Mouse (Mus musculus) CH12.LX (cell line): ENCODE data around the gene Tgfb2. TPM values are rescaled to one million over a fixed set of nuclear protein-coding genes. Genes with fewer than 3 reads are reported as not detected.

Source experiments
- DNase-seq: peaks from one replicate; pipeline ENCODE4 v3.0.0-alpha.2; 2013; ENCODE audit errors: extremely low read depth
- H3K27ac ChIP-seq: 2 replicates; pipeline ENCODE4 v1.5.1; 2012; ENCODE audit warnings: low read depth, mild to moderate bottlenecking, control low read depth, moderate library complexity; ENCODE audit not compliant: insufficient read depth
- H3K27me3 ChIP-seq: replicated peaks from 2 replicates; pipeline ENCODE3; 2012; ENCODE audit warnings: inconsistent platforms
- H3K36me3 ChIP-seq, 2 experiments: replicated peaks in 1 of 2; 2 replicates each; pipeline versions ENCODE3 to v1.6.1; 2012; ENCODE audit warnings: inconsistent platforms in 1 of 2, low read length in 1 of 2, mild to moderate bottlenecking in 1 of 2, mixed read lengths in 1 of 2, moderate library complexity in 1 of 2; ENCODE audit not compliant: control insufficient read depth in 1 of 2, insufficient read depth in 1 of 2
- H3K4me1 ChIP-seq, 2 experiments: 2 replicates each; pipeline ENCODE4 v1.6.1; 2012; ENCODE audit warnings: inconsistent platforms in 1 of 2, moderate library complexity in 1 of 2; ENCODE audit not compliant: insufficient read depth in 2 of 2, control insufficient read depth in 1 of 2
- H3K4me2 ChIP-seq: 2 replicates; pipeline ENCODE4 v1.6.1; 2012; ENCODE audit warnings: low read depth, mild to moderate bottlenecking, control low read depth; ENCODE audit not compliant: poor library complexity, insufficient read depth, severe bottlenecking
- H3K4me3 ChIP-seq, 3 experiments: fragments of 150-350 bp in 1 of 3; sonication (generic) in 1 of 3; replicated peaks in 1 of 3; 2 replicates each; pipeline versions ENCODE3 to v1.5.1; 2011 to 2012; ENCODE audit warnings: low read depth in 2 of 3, low read length in 2 of 3, mild to moderate bottlenecking in 2 of 3, moderate library complexity in 2 of 3, control low read depth in 1 of 3, improper control_type of control experiment in 1 of 3, inconsistent platforms in 1 of 3, mixed read lengths in 1 of 3; ENCODE audit not compliant: poor library complexity in 1 of 3
- H3K79me2 ChIP-seq: replicated peaks from 2 replicates; pipeline ENCODE4 v1.6.1; 2012; ENCODE audit warnings: mild to moderate bottlenecking, moderate library complexity; ENCODE audit not compliant: control insufficient read depth, poor library complexity, insufficient read depth, severe bottlenecking; ENCODE audit errors: extremely low read depth
- H3K9ac ChIP-seq: 2 replicates; pipeline ENCODE4 v1.6.1; 2012; ENCODE audit warnings: low read depth, mild to moderate bottlenecking, control low read depth, moderate library complexity; ENCODE audit not compliant: insufficient read depth
- H3K9me3 ChIP-seq: replicated peaks from 2 replicates; pipeline ENCODE3; 2012; ENCODE audit warnings: low read length, inconsistent platforms, mixed read lengths
- CTCF ChIP-seq, 2 experiments: IDR thresholded peaks in 1 of 2; conservative IDR thresholded peaks in 1 of 2; 2 replicates each; pipeline ENCODE4 v1.5.1; 2011 to 2012; ENCODE audit warnings: low read depth in 2 of 2, low read length in 2 of 2, improper control_type of control experiment in 1 of 2, inconsistent platforms in 1 of 2, mild to moderate bottlenecking in 1 of 2, moderate library complexity in 1 of 2
- ZMIZ1 ChIP-seq: IDR thresholded peaks from 2 replicates; pipeline ENCODE4 v1.6.1; 2012; ENCODE audit warnings: low read depth, mild to moderate bottlenecking, inconsistent platforms, low read length, improper control_type of control experiment
- dilution Hi-C: fragments of 300-500 bp; cut with MboI; formaldehyde crosslinking; loops from 2 replicates; pipeline ENCODE4 v1.14.3; 2020; ENCODE audit warnings: low sequenced_read_pairs; ENCODE audit not compliant: extremely low pct_unique_long_range_greater_than_20kb, extremely low pct_ligation_motif_present
- in situ Hi-C: fragments of 300-500 bp; cut with MboI; formaldehyde crosslinking; loops from 3 replicates; pipeline ENCODE4 v1.14.3; 2019; ENCODE audit warnings: low sequenced_read_pairs, low pct_ligation_motif_present, low pct_unique_long_range_greater_than_20kb, mixed read lengths
- polyA plus RNA-seq: library from polyadenylated mRNA; unstranded; fragments of >175 nt; gene quantifications from 2 replicates; pipeline ENCODE4 v1.2.1, GENCODE M21; 2012; ENCODE audit warnings: low read depth; ENCODE audit not compliant: insufficient read length
- total RNA-seq, 2 experiments: library from RNA; depleted of rRNA; stranded (reverse); fragments of 300-350 nt in 1 of 2; fragments of >200 nt in 1 of 2; gene quantifications; 2 replicates each; pipeline ENCODE4 v1.2.3; 2012 to 2014

Tgfb2 gene
- total and polyA plus RNA-seq, 3 experiments, result 0.04 TPM; not detected in 2

- no peaks in the 10 kb centered on the region for H3K36me3 ChIP-seq
- no peak overlapping the region for H3K9ac ChIP-seq
- H3K27ac ChIP-seq, result no peak overlapping the region
- H3K27me3 ChIP-seq, result no peaks in the 10 kb centered on the region
- no peak overlapping the region for H3K4me2 ChIP-seq
- TF ChIP-seq ZMIZ1 (no peak), CTCF (conservative IDR thresholded peaks at IDR 0.05 in 1 of 2, IDR thresholded peaks at IDR 0.05 in 1 of 2; ENCODE audit: low read depth in 2 of 2, low read length in 2 of 2) (no peak)
- dilution Hi-C loops, result no loop called here
- H3K4me1 ChIP-seq, result no peaks in the 10 kb centered on the region
- H3K4me3 ChIP-seq, result no peak overlapping the region
- H3K9me3 ChIP-seq, result peaks cover 62% of the 10 kb centered on the region
- in situ Hi-C loops, result no loop called here
- no peak for DNase-seq
- no peaks in the 10 kb centered on the region for H3K79me2 ChIP-seq
Observed at GRCm38 (mm10) chr1:186575074-186575473, 130.7 kb downstream of the Tgfb2 start.

Other genes starting within 250 kb of the Tgfb2 start
- gene Rrp15, start 43.4 kb upstream of the Tgfb2 start, total RNA-seq (2012; rRNA removed), result 83.8 and 112 TPM in 2 replicates
- 172 and 193 TPM in 2 replicates for gene Rrp15, start 43.4 kb upstream of the Tgfb2 start, total RNA-seq (2014; rRNA removed)
- 176 and 242 TPM in 2 replicates for gene Rrp15, start 43.4 kb upstream of the Tgfb2 start, polyA plus RNA-seq